Mouse (Mus musculus): Measurements from ENCODE around the gene Uts2b. TPM values are rescaled to one million over a fixed set of nuclear protein-coding genes. Genes with fewer than 3 reads are reported as not detected.
"Not testable (repeated sequence)": the region's sequence is repeated elsewhere in the genome, so short reads cannot be mapped to it uniquely, and the experiment has no call there.

Uts2b gene
- total RNA-seq, 2 experiments from 2014 or later = not detected

- DNase-seq (ENCODE audit: low spot score in 2 of 2) = no peak
These were observed 6.5 kb upstream of the Uts2b start for GRCm38 (mm10) chr16:27376556-27376955.

DNA sequence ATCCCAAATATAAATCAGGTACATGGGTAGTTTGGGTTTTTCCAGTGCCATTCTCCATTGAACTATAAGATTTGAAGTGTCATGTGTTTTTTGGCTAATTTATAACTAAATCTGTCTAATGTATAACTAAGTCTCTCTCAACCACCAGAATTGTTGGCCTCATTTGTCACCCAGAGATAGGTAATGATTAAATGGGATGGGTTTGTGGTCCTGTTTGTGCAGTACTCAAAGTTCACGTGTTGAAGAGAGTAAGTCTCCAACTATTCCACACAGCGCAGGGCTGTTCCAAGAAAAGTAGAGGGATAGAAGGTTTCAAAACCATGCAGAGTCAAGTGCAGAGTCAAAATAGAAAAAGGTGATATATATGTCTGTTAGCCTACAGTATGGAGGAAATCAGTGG is 5.3 kb upstream of the Uts2b start:
- no peak for DNase-seq (ENCODE audit: low spot score in 2 of 2)

DNA sequence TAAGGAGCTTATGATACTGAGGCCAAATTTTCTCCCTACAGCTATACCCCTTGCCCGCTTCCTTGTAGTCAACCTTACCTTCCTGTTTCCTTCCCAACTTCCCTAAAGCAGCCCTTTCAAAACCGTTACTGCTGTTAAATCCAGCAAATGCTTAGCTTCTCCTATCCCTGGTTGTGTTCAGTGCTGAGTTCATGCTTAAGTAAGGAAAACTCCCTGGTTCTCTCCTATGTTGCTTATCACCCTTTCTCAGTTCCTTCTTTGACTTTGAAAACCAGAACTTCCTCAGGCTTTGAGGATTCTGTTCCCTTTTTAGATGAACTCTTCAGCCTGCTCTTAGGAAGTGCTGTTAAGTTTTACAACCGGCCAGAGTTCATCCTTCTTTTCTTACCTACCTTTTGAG is 4.1 kb upstream of the Uts2b start:
- DNase-seq (ENCODE audit: low spot score in 2 of 2) = no peak

GRCm38 (mm10) chr16:27370700-27371099 is 661 bp upstream of the Uts2b start:
- DNase-seq (ENCODE audit: low spot score in 2 of 2) = no peak

- no peak for DNase-seq (ENCODE audit: low spot score in 2 of 2)
These were observed 10.0 kb downstream of the Uts2b start for GRCm38 (mm10) chr16:27360059-27360458.

DNA sequence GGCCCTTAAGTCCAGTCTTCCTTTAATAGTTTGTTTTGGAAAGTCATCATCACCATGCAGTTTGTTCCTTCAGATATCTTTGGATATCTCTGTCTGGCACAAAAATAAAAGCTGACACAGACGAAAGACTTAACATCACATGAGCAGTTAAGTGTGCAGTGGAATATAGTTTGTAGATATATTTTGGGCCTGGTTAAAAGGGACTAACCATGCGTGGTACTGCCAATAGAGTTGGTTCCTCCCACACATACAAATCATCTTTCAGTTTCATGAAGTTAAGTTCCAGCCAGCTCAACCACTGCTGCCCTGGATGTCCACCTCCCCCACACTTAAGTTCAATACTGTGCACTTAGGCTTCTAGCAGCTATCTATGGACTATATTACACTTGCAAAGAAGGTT is 15.6 kb downstream of the Uts2b start:
- DNase-seq (ENCODE audit: low spot score in 2 of 2) = no peak

DNA sequence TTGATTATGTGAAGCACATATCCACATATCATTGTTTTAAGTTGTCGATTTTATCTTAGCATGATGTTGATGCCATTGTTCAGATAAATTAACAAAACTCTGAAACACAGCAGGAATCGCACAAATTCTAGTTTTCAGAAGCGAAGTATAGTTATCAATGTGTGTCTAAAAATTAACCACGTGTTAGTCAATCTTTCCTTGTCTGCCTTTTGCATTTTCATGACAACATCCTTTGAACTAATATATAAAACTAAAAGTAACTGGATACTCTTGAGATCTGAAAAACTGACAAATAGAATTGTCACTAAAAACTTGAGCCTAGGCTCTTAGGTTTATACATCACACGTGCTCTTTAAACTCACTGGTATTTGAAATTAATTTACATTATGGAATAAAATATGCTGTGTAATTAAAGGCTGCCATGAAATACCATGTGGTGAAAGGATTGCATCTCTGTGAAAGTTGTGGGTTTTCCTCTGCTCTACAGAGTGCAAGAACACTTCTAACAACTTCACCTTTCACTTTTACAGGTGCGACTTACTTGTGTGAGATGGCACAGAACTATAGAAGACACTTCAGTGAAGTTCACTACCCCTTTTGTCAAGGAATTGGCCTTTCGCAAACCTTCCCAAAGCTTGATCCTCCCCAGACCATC is 20.0 kb downstream of the Uts2b start:
- DNase-seq (ENCODE audit: low spot score in 2 of 2) = no peak

DNA sequence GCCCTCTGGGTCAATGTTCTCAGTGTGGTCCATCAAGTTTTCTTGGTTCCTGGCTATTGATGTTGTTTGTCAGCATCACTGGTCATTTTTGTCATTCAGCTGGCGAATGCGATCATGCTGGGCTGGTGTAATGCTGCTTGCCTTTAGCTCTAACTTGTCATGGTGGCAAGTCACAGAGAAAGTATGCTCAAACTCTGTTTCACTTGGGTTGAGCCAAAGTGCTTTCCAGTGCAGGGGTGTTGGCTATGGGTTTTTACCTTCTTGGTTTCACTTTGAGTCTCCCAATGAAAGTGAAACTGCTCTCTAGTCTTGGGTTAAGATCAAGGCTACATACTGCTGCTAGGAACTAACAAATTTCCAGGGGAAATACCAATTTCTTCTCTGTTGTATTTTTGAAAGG is 20.8 kb downstream of the Uts2b start:
- no peak for DNase-seq (ENCODE audit: low spot score in 2 of 2)

- no peak for DNase-seq (ENCODE audit: low spot score in 2 of 2)
These were observed 21.7 kb downstream of the Uts2b start for GRCm38 (mm10) chr16:27348359-27348758.

GRCm38 (mm10) chr16:27347521-27347920 is 22.5 kb downstream of the Uts2b start:
- DNase-seq (ENCODE audit: low spot score in 2 of 2) = no peak

DNA sequence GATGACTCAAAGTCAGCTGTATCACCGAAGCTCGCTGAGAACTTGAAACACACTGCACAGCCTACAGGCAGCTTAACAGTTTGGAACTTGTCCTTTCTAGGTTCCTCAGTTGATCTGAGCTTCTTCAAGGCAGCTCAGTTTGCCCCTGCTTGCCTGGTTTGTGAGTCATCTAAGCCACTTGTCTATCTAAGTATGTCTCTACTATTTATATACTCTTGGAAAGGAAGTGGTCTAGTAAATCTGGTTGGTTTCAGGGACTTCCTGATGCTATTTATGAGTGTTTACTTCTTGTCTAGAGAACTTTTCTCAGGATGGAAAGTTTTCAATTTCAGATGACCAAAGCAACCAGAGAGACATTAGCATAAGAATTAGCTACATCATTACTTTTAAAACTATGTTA is 43.6 kb downstream of the Uts2b start:
- no peak for DNase-seq (ENCODE audit: low spot score in 2 of 2)

DNA sequence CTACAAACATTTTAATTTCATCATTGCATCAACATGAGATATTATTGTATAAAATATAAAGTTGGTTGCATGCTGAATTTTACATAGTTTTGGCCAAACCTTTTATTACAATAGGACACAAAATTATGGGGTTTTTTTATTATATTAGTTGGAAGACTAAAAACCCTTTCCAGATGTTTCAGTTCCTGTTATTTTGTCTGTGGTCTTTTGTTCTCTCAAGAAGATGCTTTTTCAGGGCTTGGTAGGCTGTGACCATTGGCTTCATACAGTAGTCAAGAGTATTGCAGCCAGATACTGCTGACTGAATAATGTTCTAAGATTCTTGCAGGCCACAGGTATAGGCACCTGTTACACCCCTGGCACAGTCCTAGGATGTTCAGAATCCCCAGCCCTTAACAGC is 48.0 kb downstream of the Uts2b start:
- no peak for DNase-seq (ENCODE audit: low spot score in 2 of 2)

DNA sequence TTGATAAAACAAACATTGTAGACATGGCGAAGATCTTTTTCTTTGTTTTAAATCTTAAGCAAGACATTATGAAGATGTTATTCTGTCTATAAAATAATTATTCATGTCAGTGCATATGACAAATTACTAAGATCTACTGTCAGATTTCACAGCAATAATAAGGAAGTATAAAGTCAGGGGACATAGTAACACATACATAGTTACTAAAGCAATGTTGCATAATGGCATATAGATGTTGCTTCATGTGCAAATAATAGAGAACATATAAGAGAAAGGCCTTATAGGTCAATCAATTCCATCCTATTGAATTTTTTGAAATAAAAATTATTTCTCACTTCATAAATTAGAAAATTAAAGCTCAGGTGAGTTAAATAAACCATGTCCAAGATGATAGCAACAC is 50.9 kb downstream of the Uts2b start:
- no peak for DNase-seq (ENCODE audit: low spot score in 2 of 2)

GRCm38 (mm10) chr16:27307189-27307588 is 62.9 kb downstream of the Uts2b start, which contains the start of gene Ostn:
TSS of gene Ostn (plus strand) at chr16:27307489.
- not testable (repeated sequence) for DNase-seq (ENCODE audit: low spot score in 2 of 2)

Other genes starting within 250 kb of the Uts2b start
- not detected for gene Ostn, start 62.8 kb downstream of the Uts2b start, total RNA-seq (2021)
- 10 to 100 TPM; 78.7 to 89.9 TPM for gene Ccdc50, start 18.6 kb upstream of the Uts2b start, total RNA-seq (2021)

All from adrenal gland, adult 18-20 months (tissue).